Mouse (Mus musculus): ENCODE data around the gene Slc26a8. TPM values are rescaled to one million over a fixed set of nuclear protein-coding genes. Genes with fewer than 3 reads are reported as not detected.

Slc26a8 gene
- total and polyA plus RNA-seq, 3 experiments: 0.58 to 1.6 TPM; not detected in 1

DNA sequence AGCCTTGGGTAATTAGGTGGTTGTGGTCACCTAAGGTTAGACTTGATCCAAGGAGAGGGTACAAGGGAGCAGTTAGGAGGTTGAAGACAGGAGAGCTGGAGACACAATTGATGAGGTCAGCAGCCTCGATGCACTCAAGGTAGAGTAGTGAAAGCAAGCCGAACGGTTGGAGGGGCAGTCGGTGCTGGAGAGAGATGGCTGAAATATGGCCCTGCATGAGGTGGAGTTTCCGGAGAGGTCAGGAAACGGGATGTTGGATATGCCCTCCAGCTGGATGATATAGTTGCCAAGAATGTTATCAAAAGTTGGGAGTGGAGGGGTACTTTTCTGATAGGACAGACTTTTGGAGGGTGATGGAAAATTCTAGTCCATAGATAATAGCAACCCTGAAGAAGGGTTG is 22.3 kb upstream of the Slc26a8 start:
- Histone ChIP-seq H3K27me3 (ENCODE audit: control insufficient read depth in 1 of 2, insufficient read depth in 2 of 2, low read length in 2 of 2) (no peaks in the 10 kb centered on the region), H3K9ac (ENCODE audit: control insufficient read depth, low read depth, low read length, poor library complexity, severe bottlenecking) (no peak overlapping the region), H3K4me3 (ENCODE audit: control insufficient read depth in 1 of 2, insufficient read depth in 1 of 2, low read depth in 2 of 2, low read length in 2 of 2) (no peak overlapping the region), H3K4me1 (ENCODE audit: control insufficient read depth in 1 of 2, insufficient read depth in 2 of 2, low read length in 2 of 2) (peaks cover 3 to 6% of the 10 kb centered on the region in 2 experiments), H3K9me3 (replicated peaks; ENCODE audit: insufficient read depth, low read length) (no peaks in the 10 kb centered on the region), H3K27ac (ENCODE audit: control insufficient read depth, low read depth, low read length) (no peak overlapping the region), H3K36me3 (ENCODE audit: control insufficient read depth in 1 of 2, insufficient read depth in 2 of 2, low read length in 2 of 2) (peaks cover 11 to 19% of the 10 kb centered on the region in 2 experiments), H3K79me2 (ENCODE audit: control insufficient read depth, insufficient read depth, low read length, poor library complexity) (peaks cover 34% of the 10 kb centered on the region)
- no peak for DNase-seq (ENCODE audit: low read depth, low spot score)
- TF ChIP-seq MXI1 (IDR thresholded peaks at IDR 0.05; ENCODE audit: low read depth, low read length) (no peak), TAL1 (IDR thresholded peaks at IDR 0.05; ENCODE audit: low read length) (no peak), GABPA (IDR thresholded peaks at IDR 0.05; ENCODE audit: low read depth, low read length) (no peak), MEF2A (IDR thresholded peaks at IDR 0.05; ENCODE audit: extremely low read depth, insufficient replicate concordance, low read depth, low read length, poor library complexity, severe bottlenecking) (no peak), MAZ (IDR thresholded peaks at IDR 0.05; ENCODE audit: low read depth, low read length) (no peak), HCFC1 (IDR thresholded peaks at IDR 0.05; ENCODE audit: low read depth, low read length) (no peak), ELF1 (IDR thresholded peaks at IDR 0.05; ENCODE audit: low read depth, low read length) (no peak), POLR2AphosphoS5 (IDR thresholded peaks at IDR 0.05; ENCODE audit: borderline replicate concordance, low read depth, low read length) (no peak), GATA1 (IDR thresholded peaks at IDR 0.05; ENCODE audit: low read depth, low read length) (no peak), ZC3H11A (IDR thresholded peaks at IDR 0.05; ENCODE audit: low read depth, low read length) (no peak), MAX (IDR thresholded peaks at IDR 0.05; ENCODE audit: low read length) (no peak), POLR2A (IDR thresholded peaks at IDR 0.05; ENCODE audit: control insufficient read depth in 1 of 2, insufficient read depth in 1 of 2, low read depth in 1 of 2, low read length in 2 of 2, poor library complexity in 1 of 2) (no peak), ZNF384 (IDR thresholded peaks at IDR 0.05; ENCODE audit: low read depth, low read length) (no peak), ZMIZ1 (IDR thresholded peaks at IDR 0.05; ENCODE audit: low read depth, low read length) (no peak), USF2 (IDR thresholded peaks at IDR 0.05; ENCODE audit: borderline replicate concordance in 1 of 2, insufficient read depth in 1 of 2, low read depth in 1 of 2, low read length in 2 of 2) (no peak)

DNA sequence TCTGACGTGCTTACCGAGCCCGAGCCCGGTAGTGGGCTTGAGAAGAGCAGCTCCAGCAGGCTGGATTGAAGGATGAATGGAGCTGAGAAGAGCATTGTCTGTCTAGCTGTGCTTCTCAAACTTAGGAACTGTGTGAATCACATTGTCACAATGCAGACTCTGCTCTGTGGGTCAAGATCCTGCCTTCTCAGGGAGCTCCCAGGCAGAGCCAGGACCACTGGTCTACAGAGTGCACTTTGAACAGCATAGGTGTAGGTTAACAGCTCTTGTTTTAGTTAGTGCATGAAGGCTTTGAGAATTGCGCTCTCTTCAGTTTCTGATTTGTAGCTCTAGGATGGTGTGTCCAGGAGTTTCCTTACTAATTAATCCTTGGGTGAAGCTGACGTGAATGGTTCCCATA is 21.2 kb upstream of the Slc26a8 start:
- H3K4me3 ChIP-seq (ENCODE audit: control insufficient read depth in 1 of 2, insufficient read depth in 1 of 2, low read depth in 2 of 2, low read length in 2 of 2): no peak overlapping the region
- no peak for DNase-seq (ENCODE audit: low read depth, low spot score)
- H3K79me2 ChIP-seq (ENCODE audit: control insufficient read depth, insufficient read depth, low read length, poor library complexity): peaks cover 38% of the 10 kb centered on the region
- no peak overlapping the region for H3K27ac ChIP-seq (ENCODE audit: control insufficient read depth, low read depth, low read length)
- peaks cover 3 to 8% of the 10 kb centered on the region in 2 experiments for H3K4me1 ChIP-seq (ENCODE audit: control insufficient read depth in 1 of 2, insufficient read depth in 2 of 2, low read length in 2 of 2)
- no peaks in the 10 kb centered on the region for H3K9me3 ChIP-seq (replicated peaks; ENCODE audit: insufficient read depth, low read length)
- no peaks in the 10 kb centered on the region for H3K27me3 ChIP-seq (ENCODE audit: control insufficient read depth in 1 of 2, insufficient read depth in 2 of 2, low read length in 2 of 2)
- peaks cover 11 to 14% of the 10 kb centered on the region in 2 experiments for H3K36me3 ChIP-seq (ENCODE audit: control insufficient read depth in 1 of 2, insufficient read depth in 2 of 2, low read length in 2 of 2)
- no peak overlapping the region for H3K9ac ChIP-seq (ENCODE audit: control insufficient read depth, low read depth, low read length, poor library complexity, severe bottlenecking)
- no peak for TF ChIP-seq MYC (IDR thresholded peaks at IDR 0.05; ENCODE audit: low read depth, low read length)
- TF ChIP-seq NRF1 (IDR thresholded peaks at IDR 0.05; ENCODE audit: insufficient read depth, low read depth, low read length, poor library complexity, severe bottlenecking): no peak
- TF ChIP-seq ETS1 (IDR thresholded peaks at IDR 0.05; ENCODE audit: low read depth, low read length): no peak
- TF ChIP-seq CHD1 (IDR thresholded peaks at IDR 0.05; ENCODE audit: low read depth, low read length): no peak
- no peak for TF ChIP-seq POLR2AphosphoS2 (IDR thresholded peaks at IDR 0.05; ENCODE audit: low read length)

Data from MEL (cell line).